Mouse (Mus musculus) T-helper 2 cell (primary cell): ENCODE data around the gene Cpsf4l.

Experiments
- in situ Hi-C: fragments of 300-600 bp; cut with MboI, MseI; formaldehyde crosslinking; loops from one replicate; pipeline ENCODE4 v1.15.1; 2025; ENCODE audit warnings: high pct_unique_total_duplicates

Gene Cpsf4l

GRCm38 (mm10) chr11:113736848-113737552 lies 27.2 kb upstream of the Cpsf4l start:
- in situ Hi-C loops: loop anchor here (5.0 kb wide), 1 partner anchor 90 kb away; no protein-coding TSS in a partner anchor

GRCm38 (mm10) chr11:113735151-113735550 lies 25.3 kb upstream of the Cpsf4l start:
- in situ Hi-C loops: loop anchor here (5.0 kb wide), 1 partner anchor 92 kb away; no protein-coding TSS in a partner anchor

- in situ Hi-C loops: no loop called here
Measured at GRCm38 (mm10) chr11:113733631-113734364, 24.0 kb upstream of the Cpsf4l start.

GRCm38 (mm10) chr11:113731945-113732612 lies 22.3 kb upstream of the Cpsf4l start:
- in situ Hi-C loops: no loop called here

- in situ Hi-C loops: no loop called here
Measured at GRCm38 (mm10) chr11:113730879-113731278, 21.1 kb upstream of the Cpsf4l start.

GRCm38 (mm10) chr11:113729917-113730316 lies 20.1 kb upstream of the Cpsf4l start:
- in situ Hi-C loops: no loop called here

GRCm38 (mm10) chr11:113729239-113729638 lies 19.4 kb upstream of the Cpsf4l start:
- in situ Hi-C loops: no loop called here

GRCm38 (mm10) chr11:113727992-113728391 lies 18.2 kb upstream of the Cpsf4l start:
- in situ Hi-C loops: no loop called here

GRCm38 (mm10) chr11:113726994-113727888 lies 17.4 kb upstream of the Cpsf4l start:
- in situ Hi-C loops: no loop called here

- in situ Hi-C loops: no loop called here
Measured at GRCm38 (mm10) chr11:113725235-113726048, 15.6 kb upstream of the Cpsf4l start.

GRCm38 (mm10) chr11:113722405-113723090 lies 12.7 kb upstream of the Cpsf4l start:
- in situ Hi-C loops: loop anchor here (25.0 kb wide), 1 partner anchor 640 kb away; no protein-coding TSS in a partner anchor

- in situ Hi-C loops: loop anchor here (25.0 kb wide), 1 partner anchor 644 kb away; no protein-coding TSS in a partner anchor
Measured at GRCm38 (mm10) chr11:113717767-113718424, 8.1 kb upstream of the Cpsf4l start.

- in situ Hi-C loops: loop anchor here (25.0 kb wide), 1 partner anchor 646 kb away; no protein-coding TSS in a partner anchor
Measured at GRCm38 (mm10) chr11:113716132-113716531, 6.3 kb upstream of the Cpsf4l start.

GRCm38 (mm10) chr11:113715078-113715674 lies 5.4 kb upstream of the Cpsf4l start:
- in situ Hi-C loops: loop anchor here (25.0 kb wide), 1 partner anchor 647 kb away; no protein-coding TSS in a partner anchor

- in situ Hi-C loops: loop anchor here (25.0 kb wide), 1 partner anchor 651 kb away; no protein-coding TSS in a partner anchor
Measured at GRCm38 (mm10) chr11:113711061-113711460, 1.2 kb upstream of the Cpsf4l start.

- in situ Hi-C loops: loop anchor here (25.0 kb wide), 1 partner anchor 652 kb away; no protein-coding TSS in a partner anchor
Measured at GRCm38 (mm10) chr11:113710257-113710777, 500 bp upstream of the Cpsf4l start.

- in situ Hi-C loops: loop anchor here (25.0 kb wide), 1 partner anchor 653 kb away; no protein-coding TSS in a partner anchor
Measured at GRCm38 (mm10) chr11:113709272-113709671, 545 bp downstream of the Cpsf4l start.

- in situ Hi-C loops: loop anchor here (25.0 kb wide), 1 partner anchor 654 kb away; no protein-coding TSS in a partner anchor
Measured at GRCm38 (mm10) chr11:113708629-113709213, 1.1 kb downstream of the Cpsf4l start.
